Mouse (Mus musculus) bone marrow macrophage, adult 2 months (primary cell): Measurements from ENCODE around the gene Cdk14.

ENCODE experiments used
- CTCF ChIP-seq: IDR thresholded peaks from 2 replicates; pipeline ENCODE4 v1.5.1; 2012; ENCODE audit warnings: low read depth, mild to moderate bottlenecking, low read length, moderate library complexity
- POLR2A ChIP-seq: IDR thresholded peaks from 2 replicates; pipeline ENCODE4 v1.6.1; 2012; ENCODE audit warnings: mild to moderate bottlenecking, low read depth, low read length, borderline replicate concordance

DNA sequence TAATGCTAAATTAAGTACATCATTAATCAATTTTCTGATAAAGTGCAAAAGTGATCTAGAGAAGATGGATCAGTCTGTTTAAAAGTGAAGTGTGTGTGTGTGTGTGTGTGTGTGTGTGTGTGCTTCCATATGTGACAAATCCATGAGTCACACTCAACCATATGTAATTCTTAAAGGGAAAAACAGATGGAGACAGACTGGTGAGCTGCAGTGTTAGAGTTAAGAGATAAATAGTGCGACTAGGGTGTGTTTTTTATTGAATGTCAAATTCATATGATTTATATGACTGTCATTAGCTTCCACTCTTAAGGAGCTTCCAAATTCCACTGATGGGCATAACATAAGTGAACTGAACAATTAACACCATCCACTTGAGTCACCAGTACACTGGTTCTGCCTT lies 260.6 kb downstream of the Cdk14 start:
- TF ChIP-seq CTCF = no peak
- TF ChIP-seq POLR2A = no peak
